Mouse (Mus musculus): ENCODE data around the gene Resp18.

- TF ChIP-seq CTCF (IDR thresholded peaks at IDR 0.05; ENCODE audit: low read depth, low read length) (0 out of 2 replicates have a peak, but pooled peaks have one; percentile 4), POLR2A (IDR thresholded peaks at IDR 0.05; ENCODE audit: borderline replicate concordance, low read depth, low read length) (no peak)
Measured at GRCm38 (mm10) chr1:75254625-75255013, 23.6 kb downstream of the Resp18 start.

All from bone marrow macrophage, adult 2 months (primary cell).